ENCODE assay signal across 8 mouse cellular contexts in the genomic region with DNA sequence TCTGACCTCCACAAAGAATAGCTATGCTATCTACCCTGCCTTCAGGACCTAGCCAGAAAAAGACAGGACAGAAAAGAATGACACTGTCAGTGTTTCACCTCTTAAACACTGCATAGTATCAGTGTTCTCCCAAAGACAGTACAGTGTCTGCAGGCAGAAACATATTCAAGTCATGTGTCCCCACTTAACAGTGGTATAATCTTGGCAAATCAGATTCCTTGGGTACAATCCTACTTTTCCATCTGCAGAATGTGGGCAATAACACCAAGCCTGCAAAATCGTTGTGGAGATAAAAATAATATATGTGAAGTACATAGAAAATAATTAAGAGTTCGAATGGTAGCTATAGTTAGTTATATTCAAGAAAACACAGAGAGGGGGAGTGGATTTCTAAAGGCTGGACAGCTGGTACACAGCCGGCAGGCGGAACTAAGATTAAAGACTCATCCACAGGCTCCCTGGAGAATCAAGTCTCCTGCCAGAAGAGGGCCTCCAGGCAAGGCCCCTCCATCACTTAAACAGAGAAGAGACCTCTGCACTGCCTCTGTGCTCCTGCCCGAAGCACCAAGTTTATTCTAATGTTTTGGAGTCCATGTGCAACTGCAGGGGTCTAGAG. TPM values are rescaled to one million over a fixed set of nuclear protein-coding genes. Genes with fewer than 3 reads are reported as not detected.
DNase-seq lines count a peak whose midpoint lies in the region; ATAC-seq and TF ChIP-seq lines count a peak whose summit lies in the region.

No protein-coding gene starts in this region.

- no peak for ATAC-seq in inflammation-experienced regulatory T-cells, adult 6 months

- H3K27me3 ChIP-seq in heart, adult 2 months (ENCODE audit: control insufficient read depth, insufficient read depth, low read length), result no peaks in the 10 kb centered on the region

- TF ChIP-seq CTCF in heart, adult 2 months (IDR thresholded peaks at IDR 0.05), result peak; percentile 32
- 0 out of 2 replicates have a peak, but pooled peaks have one; percentile 32 for TF ChIP-seq CTCF in layer of hippocampus, adult 2 months (conservative IDR thresholded peaks at IDR 0.05)

- H3K4me3 ChIP-seq in heart, adult 2 months, result no peak overlapping the region
- H3K4me3 ChIP-seq in layer of hippocampus, adult 2 months, result no peak overlapping the region

- peaks cover 7% of the 10 kb centered on the region for H3K4me1 ChIP-seq in heart, adult 2 months (ENCODE audit: control insufficient read depth, insufficient read depth, low read length)

- TF ChIP-seq EP300 in heart, adult 2 months (IDR thresholded peaks at IDR 0.05; ENCODE audit: insufficient read depth, low read depth, low read length), result no peak

- intact Hi-C loops in heart, adult 2 months (cut with DNase I), result loop anchor here (5.0 kb wide), 1 partner anchor 42 kb away; no protein-coding TSS in a partner anchor
- intact Hi-C loops in heart, postnatal 36 days (cut with DNase I), result no loop called here

- H3K79me2 ChIP-seq in heart, adult 2 months (replicated peaks; ENCODE audit: control insufficient read depth, insufficient read depth, low read length), result no peaks in the 10 kb centered on the region

- no peak for TF ChIP-seq POLR2A in heart, adult 2 months (IDR thresholded peaks at IDR 0.05; ENCODE audit: insufficient read depth, low read depth, low read length)

- peaks cover 11% of the 10 kb centered on the region for H3K36me3 ChIP-seq in heart, adult 2 months (ENCODE audit: control insufficient read depth, insufficient read depth, low read length)

- no peak overlapping the region for H3K9ac ChIP-seq in heart, adult 2 months (ENCODE audit: low read depth, low read length)

- peak in 1 of 2 experiments; percentile 47 for DNase-seq in heart, adult 2 months
- DNase-seq in heart, postnatal 36 days, result no peak
- DNase-seq in cerebellum, adult 9-11 months, result peak; percentile 28
- DNase-seq in layer of hippocampus, adult 2 months (ENCODE audit: low spot score in 2 of 2), result peak in 1 of 2 experiments; percentile 62
- peak; percentile 75 for DNase-seq in right cerebral cortex, adult 18-20 months
- no peak for DNase-seq in spleen, postnatal 4 days (ENCODE audit: low spot score in 2 of 2)
- DNase-seq in Muller cell, postnatal 12 days (ENCODE audit: inconsistent ontology term), result no peak

- WGBS in heart, adult 2 months, result 40% methylated on average over 5 of the region's 5 CpGs

- H3K27ac ChIP-seq in heart, adult 2 months, result peak overlapping the region; percentile 49
- peak overlapping the region; percentile 90 for H3K27ac ChIP-seq in layer of hippocampus, adult 2 months

RNA-seq across cellular contexts. Expression of a gene that starts 53.4 kb away (rescaled TPM):
- 10 to 100 TPM; 73.6 to 92.6 TPM for total RNA-seq in heart, adult 2 months (2021)
- polyA plus RNA-seq in heart, adult 2 months (2012; rRNA removed), result 86.5 and 172 TPM in 2 replicates
- 100 to 1,000 TPM; 102 to 112 TPM for total RNA-seq in heart, postnatal 36 days (2021)
- total RNA-seq in layer of hippocampus, adult 2 months (2021), result 10 to 100 TPM; 25.5 to 26.5 TPM
- polyA plus RNA-seq in inflammation-experienced regulatory T-cells, adult 6 months (2017; shearing (Covaris generic)), result under 1 TPM in 2 of 3 experiments, not detected in 1; 0.30 TPM

Comparison
In these comparisons a context has a peak if more than half of its experiments do, and no peak if none do; other contexts are left out.
1. DNase-seq: peak in cerebellum, adult 9-11 months (single experiment) and right cerebral cortex, adult 18-20 months (single experiment); none in heart, postnatal 36 days (0 of 2), spleen, postnatal 4 days (0 of 2) and Muller cell, postnatal 12 days (single experiment).